Mouse (Mus musculus): ENCODE measurements around the gene Gm10160. TPM values are rescaled to one million over a fixed set of nuclear protein-coding genes. Genes with fewer than 3 reads are reported as not detected.

The Gm10160 gene
- polyA plus RNA-seq (2015; fragmentation: Nextera tagmentation; extraction: Ambion mirVana): not detected in 2 replicates

GRCm38 (mm10) chr7:81855694-81856093 lies at the start of gene Gm10160:
Gm10160 (minus strand) TSS chr7:81855794.

GRCm38 (mm10) chr7:81858968-81859721 lies 3.6 kb upstream of the Gm10160 start, which contains the start of gene Tm6sf1:
Tm6sf1 (plus strand) TSS chr7:81859001.

GRCm38 (mm10) chr7:81829379-81829894 lies 26.2 kb downstream of the Gm10160 start, which contains the start of gene Btbd1:
Btbd1 (minus strand) TSS chr7:81829431.

Other genes with a start within 250 kb of the Gm10160 start
- 2.4 and 3.3 TPM in 2 replicates for gene Homer2, start 148.3 kb downstream of the Gm10160 start, polyA plus RNA-seq (2015; fragmentation: Nextera tagmentation; extraction: Ambion mirVana)
- gene Ramac, start 92.9 kb downstream of the Gm10160 start, polyA plus RNA-seq (2015; fragmentation: Nextera tagmentation; extraction: Ambion mirVana): 168 and 170 TPM in 2 replicates
- 84.2 and 99.0 TPM in 2 replicates for gene 3110040N11Rik, start 66.3 kb downstream of the Gm10160 start, polyA plus RNA-seq (2015; fragmentation: Nextera tagmentation; extraction: Ambion mirVana)
- 59.2 and 91.6 TPM in 2 replicates for gene Btbd1, start 26.4 kb downstream of the Gm10160 start, polyA plus RNA-seq (2015; fragmentation: Nextera tagmentation; extraction: Ambion mirVana)
- gene Tm6sf1, start 3.2 kb upstream of the Gm10160 start, polyA plus RNA-seq (2015; fragmentation: Nextera tagmentation; extraction: Ambion mirVana): 9.0 TPM in 2 replicates
- 13.2 and 17.3 TPM in 2 replicates for gene Hdgfl3, start 78.7 kb upstream of the Gm10160 start, polyA plus RNA-seq (2015; fragmentation: Nextera tagmentation; extraction: Ambion mirVana)
- gene Bnc1, start 136.5 kb upstream of the Gm10160 start, polyA plus RNA-seq (2015; fragmentation: Nextera tagmentation; extraction: Ambion mirVana): 1.2 and 1.8 TPM in 2 replicates